Mouse (Mus musculus) brain, embryonic 18.5 days (tissue): ENCODE results near the gene Shank2.

ENCODE experiments used
- DNase-seq: peaks from one replicate; pipeline ENCODE4 v3.0.0-alpha.2; 2012; ENCODE audit warnings: low read depth, low spot score

Gene Shank2

DNA sequence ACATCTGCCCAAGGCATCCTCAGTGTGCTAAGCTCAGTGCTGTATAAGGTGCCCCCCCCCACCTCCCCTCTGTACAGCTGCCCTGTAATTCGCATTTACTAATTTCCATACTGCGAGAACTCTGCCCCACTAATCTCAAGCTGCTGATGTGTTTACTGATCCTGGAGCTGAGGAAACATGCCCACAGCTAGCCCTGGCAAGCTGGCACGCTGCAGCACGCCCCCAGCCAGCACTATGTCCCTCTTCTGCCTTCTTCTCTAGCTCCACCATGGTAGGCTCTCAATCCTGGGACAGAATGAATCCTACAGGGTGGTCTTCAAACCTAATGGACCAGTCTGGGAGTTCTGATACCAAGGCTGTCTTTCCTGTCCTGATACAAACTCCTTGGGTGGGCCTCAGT, 267.1 kb downstream of the Shank2 start:
- DNase-seq, result no peak

DNA sequence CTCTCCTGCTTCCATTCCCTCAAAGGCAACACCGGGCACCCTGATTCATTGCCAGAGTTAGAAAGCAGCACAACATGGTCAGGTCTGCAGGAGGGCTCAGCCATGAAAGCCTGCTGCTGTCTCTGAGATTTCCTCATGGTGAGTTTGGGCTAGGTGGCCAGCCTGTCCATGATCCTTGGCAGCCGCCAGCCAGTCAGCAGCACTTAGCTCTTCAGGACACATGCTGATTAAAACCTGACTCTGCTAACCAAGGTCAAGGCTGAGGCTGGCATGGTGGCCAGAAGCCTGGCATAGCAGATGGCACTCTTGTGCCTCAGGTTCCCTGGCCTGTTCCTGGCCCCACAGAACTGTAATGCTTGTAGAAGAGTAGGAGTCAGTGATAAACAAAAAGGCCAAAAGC, 269.3 kb downstream of the Shank2 start:
- no peak for DNase-seq

DNA sequence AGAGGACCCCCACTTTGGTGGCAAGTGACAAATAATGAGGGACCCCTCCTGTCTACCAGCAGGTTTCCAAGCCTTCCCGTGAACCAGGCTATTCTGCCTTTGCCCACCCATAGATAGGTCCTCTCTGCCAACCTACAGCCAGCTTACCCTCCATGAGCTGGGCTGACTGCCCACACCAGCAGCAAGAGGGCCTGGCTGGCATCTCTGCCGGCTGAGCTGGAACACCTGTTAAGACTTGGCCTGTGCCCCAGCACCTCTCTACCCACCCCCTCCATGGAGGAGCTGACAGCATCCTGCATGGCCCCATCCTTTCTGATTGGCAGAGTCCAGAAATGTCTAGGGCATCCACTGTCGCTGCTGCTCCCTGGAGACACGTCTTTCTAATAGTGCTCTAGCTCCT, 277.0 kb downstream of the Shank2 start:
- no peak for DNase-seq

DNA sequence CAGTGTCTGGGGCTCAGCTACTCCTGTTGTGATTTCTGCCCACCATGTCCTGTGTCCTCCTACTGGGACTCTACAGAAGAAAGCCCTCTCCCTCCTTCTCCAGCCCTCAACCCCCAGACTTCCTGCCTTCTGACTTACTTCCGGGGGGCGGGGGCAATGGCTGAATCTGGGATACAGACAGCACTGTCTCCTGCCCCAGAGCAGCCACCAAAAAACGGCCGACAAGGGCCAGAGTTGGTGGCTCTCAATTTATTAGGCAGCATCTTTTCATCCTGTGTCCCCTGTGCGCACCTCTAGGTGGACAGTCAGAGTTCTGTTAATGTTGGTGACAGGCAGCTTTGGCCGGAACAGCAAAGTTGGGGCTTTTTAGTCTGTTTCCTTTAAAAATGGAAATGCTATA, 282.0 kb downstream of the Shank2 start:
- no peak for DNase-seq

DNA sequence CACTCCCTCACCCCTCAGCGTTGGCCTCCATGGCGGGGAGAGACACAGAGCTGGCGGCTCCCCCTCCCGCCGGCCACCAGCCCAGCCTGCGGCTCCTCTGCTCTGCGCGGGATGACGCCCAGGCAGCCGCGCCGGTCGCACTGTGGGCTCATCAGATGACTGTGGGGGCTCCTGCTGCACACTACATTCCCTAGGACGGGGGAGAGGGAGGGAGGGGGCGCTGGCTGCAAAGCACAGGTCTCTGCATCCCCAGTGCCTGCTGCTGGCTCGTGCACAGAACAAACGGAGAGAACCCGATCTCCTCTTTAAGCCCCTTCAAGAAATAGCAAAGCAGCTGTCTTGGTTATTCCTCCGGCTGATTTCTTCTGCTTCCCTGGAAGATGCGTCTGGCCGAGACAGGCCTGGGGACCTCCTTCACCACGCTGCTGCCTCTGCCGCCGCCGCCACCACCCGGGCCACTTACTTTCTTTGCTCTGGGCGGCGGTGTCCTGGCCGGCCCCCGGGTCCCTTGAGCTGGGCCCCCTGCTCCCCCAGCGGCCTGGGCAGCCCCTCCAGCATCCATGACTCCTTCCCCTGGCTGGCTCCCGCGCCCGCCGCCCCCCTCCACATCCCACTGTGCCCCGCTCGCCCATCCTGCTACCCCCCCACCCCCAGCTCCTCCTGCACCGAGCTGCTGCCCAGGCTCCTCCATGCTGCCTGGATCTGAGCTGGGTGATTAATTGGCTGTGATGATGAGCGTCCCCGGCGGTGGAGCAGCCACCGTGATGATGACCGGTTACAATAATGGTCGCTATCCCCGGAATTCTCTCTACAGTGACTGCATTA, 282.7 kb downstream of the Shank2 start:
- peak; percentile 39 for DNase-seq

DNA sequence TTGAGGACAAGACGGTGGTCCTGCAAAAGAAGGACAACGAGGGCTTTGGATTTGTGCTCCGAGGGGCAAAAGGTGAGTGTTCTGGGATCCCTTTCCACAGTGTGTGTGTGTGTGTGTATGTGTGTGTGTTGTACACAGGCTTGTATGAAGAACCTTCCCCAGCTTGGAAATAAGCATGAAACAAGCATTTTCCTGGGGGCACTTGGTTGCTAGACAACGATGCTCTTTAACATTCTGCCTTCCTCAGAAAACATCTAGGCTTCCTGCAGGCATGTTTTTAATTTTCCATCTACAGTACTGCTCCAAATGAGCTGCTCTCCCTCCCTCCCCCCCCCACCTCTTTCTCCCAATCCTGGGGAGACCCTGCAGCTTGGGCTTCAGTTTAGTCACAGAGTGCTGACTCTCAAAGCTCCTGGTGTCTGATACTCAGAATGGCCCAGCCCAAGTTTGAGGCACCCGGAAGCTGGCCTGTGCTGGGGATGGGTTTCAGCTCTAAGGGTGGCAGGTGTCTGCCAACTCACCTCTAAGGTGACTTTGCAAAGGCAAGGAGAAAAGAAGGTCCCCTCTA, 283.4 kb downstream of the Shank2 start:
- DNase-seq, result no peak

DNA sequence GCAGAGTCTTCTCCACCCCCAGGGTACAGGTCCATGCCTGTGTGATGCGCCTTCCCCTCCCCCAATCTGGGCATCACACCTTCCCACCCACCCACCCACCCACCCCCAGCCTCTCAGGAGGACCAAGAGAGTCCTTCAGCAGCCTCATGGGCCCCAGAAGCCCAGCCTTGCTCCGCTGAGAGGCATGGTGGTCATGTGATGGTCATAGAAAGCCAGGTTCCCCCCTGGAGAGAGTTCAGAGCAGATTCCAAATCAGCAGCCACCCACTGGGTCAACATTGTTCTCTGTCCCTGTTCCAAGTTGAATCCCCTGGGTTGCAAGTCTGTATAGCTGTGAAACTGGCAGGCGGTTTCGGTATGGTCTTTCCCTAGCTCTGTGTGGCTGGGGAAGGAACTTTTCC, 284.2 kb downstream of the Shank2 start:
- DNase-seq, result no peak

DNA sequence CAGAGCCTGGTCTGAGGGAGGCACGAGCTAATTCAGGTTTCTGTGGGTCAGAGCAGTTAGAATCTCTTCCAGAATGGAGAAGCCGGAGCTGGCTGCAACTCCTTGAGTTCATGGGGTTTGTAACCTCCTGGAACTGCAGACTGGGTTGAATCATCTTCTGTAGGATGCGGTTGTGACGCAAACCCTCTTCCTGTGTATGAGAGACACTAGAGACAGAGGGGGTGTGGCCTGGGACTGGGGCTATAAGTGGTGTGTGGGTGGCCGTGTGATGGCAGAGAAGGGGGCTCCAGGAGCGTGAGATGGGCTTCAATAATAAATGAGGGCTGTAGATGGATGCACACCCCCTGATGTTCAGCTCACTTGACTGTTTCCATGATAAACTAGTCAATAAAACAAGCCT, 286.3 kb downstream of the Shank2 start:
- no peak for DNase-seq

DNA sequence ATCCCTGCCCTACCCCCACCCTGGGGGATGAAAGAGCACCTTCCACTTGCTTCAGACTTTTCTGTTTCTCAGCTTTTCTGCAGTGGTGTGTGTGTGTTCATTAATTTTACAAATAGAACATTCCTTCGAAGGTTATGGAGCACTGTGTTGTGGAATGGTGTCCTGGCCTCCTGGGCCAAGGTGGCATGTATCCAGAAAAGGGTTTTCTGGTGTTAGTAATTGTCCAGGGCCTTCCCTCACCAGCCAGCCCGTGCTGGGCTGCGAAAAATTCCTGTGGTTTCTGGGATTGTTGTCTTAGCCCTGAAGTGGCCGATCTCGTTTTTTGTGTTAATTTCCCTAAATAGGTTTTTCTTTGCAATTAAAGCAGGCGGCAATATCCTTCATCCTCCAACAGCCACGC, 289.8 kb downstream of the Shank2 start:
- DNase-seq, result no peak

DNA sequence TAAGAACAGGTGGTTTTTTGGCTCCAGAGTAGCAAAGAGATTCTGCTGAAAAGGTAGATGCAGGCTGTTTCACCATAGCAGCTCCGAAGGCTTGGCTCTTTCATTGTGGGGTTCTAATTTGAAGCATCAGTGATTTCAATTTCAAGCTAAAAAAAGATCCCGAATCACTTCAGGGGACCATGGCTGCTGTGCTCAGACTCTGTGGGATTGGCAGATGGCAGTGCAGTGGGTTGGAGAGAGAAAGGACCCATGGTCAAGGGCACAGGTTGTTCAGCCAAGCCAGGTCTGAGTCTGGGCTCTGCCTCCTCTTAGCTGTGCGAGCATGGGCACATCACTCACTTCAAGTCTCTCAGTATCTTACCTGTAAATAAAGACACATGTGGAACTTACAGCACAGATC, 291.9 kb downstream of the Shank2 start:
- DNase-seq, result no peak

DNA sequence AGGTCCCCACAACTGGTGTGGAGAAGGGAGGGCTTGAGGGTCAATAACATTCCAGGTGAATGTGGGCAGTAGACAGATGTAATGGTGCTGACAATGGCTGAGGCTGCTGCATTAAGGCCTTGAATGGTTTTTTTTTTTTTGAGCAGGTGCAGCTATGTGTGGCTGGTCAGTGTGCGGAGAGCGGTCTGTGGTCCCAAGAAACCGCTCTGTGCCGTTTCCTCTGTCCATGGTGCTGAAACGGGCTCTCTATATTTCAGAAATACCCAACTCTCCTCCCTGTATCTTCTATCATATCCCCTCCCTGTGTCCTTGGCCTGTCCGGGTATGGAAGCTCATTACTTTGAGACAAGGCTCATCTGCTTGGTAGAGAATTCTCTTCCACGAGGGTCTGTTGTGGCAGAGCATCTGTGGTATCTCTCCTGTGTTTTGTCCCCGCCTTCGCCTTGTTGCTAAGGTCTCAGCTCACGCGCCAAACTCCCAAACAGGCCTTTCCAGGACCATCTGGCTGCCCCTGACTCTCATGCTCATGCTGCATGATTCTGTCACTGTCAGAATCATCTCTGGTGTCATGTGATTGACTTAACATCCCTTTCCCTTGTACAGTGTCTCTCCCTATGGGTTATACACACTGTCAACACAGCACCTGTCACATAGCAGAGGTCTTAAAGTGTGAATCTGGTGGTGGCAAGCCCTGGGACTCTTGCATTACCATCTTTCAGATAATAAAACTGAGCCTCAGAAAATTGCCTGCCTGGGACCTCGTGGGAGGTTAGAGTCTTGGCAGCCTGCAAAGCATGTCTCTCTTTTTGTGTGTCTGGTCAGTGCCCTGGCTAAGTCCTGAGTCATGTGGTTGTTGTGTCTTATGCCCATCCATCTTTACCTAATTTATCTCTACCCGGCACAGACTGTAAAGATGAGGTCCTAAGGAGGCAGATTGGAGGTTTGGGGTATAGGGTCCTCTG, 292.8 kb downstream of the Shank2 start:
- DNase-seq, result no peak

DNA sequence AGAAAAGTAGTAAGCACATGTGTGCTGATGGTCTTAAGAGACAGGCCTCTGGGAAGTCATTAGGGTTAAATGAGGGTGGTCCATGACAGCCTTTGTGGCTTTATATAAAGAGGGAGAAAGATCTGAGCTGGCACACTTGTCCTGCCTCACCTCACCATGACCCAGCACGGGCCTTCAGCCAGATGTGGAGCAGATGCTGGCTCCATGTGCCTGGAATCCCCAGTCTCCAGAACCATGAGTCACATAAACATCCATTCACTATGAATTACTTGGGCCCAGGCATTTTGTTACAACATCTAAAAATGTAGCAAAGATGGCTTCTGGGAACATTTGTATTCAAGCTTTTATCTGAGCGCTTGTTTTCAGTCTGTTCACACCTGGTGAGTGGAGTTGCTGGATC, 297.6 kb downstream of the Shank2 start:
- DNase-seq, result no peak

DNA sequence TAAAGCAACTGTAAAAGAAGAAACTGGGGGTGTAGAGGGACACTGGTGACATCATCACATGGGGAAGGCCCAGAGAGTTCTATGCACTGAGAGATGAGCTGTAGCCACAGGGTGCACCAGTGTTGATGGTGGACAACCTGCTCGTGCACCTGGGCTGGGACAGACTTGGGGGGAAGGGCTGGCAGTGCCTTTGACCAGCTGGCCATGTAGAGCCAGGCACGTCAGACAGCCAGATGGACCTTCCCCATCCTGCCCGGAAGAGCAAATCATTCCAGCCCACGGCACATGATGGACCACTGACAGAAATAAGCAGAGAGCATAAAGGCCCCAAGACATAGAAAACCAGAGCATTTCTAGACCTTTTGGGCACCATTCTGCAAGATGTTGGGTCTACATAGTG, 299.9 kb downstream of the Shank2 start:
- DNase-seq, result no peak

DNA sequence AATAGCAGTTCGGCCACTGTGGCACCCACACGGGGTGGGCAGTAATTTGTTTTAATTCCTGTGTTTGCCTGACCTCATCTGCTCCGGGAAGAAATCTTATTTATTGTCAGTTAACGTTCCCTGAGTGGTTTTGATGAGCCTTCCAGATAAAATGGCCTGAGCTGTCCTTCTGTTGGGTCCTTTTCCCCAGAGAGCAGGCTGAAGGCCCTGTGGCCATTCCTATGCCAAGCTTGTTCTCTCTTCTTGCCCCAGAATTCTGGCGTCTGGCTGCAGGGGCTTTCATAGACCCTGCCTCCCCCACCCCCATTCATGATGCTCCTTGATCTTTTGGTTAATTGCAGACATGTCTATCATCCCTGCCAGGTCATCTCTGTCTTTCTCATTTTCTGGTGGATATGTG, 300.8 kb downstream of the Shank2 start:
- no peak for DNase-seq

DNA sequence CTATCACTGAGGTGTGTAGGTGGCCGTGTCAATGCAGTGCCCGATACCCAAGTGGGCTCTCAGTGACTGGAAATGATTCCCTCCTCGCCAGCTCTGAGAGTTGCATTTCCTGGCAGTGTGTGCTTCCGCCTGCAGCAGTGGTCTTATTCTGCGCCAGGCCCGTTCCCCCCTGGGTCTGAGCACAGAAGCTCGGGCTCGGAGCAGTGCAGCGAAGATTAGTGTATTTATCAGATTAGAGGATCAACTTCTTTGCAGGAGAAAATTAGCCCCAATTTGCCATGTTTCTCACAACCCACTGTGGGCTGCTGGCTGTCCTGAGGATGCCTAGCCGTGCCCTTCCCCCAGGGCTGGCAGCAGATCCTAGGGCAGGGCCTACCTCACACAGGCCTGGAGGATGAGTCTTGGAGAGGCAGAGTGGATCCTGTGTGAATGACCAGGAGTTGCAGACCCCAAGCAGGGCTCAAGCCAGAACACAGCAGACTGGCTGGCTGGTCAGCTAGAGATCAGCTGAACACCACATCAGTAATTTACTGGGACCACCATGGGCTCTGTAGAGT, 306.2 kb downstream of the Shank2 start:
- DNase-seq, result no peak

DNA sequence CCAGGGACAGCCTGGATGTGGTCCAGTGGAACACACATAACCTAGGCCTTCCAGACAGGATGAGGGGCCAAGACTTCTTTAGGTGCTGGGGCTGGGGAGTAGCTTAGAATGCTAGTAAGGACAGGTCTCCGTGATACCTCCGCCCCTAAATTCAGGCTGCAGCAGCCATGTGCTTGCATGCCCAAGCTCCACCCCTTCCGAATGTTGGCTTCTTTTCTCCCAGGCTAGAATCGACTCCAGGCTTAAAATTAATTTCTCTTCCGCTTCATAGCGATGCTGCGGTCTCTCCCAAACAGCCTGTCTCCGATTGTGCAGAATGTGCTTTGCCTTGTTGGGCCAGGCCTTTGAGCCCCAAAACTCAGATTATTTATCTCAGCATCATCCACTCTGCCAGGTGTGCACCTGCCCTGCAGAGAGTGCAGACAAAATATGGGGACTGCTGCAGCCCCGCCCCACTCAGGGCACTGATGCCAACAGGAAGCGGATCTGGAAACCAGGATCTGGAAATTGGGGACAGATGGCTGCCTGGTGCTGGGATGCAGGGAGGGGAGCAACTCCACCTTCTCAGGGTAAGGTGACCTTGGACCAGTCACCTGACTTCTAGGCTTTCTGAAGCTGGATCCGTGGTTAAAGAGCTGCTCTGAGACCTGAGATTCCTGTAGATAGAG, 312.8 kb downstream of the Shank2 start:
- DNase-seq, result no peak

DNA sequence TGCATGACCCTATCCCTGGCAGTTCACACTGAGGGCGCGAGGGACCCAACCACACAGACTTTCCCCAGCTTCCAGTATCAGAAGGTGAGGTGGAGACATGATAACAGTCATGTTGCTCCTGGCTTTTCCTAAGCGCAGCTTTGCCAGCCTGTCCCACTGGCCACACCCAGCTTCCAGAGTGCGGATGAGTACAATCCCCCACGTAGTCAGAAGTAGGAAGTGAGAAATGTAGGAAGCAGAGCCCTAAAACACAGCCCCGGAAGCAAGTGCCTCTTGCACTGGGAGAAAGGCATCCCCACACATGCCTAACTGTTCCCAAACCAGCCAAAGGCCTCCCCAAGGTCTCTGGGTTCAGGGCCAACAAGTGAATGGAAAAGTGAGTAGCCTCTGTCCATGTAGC, 314.5 kb downstream of the Shank2 start:
- no peak for DNase-seq

DNA sequence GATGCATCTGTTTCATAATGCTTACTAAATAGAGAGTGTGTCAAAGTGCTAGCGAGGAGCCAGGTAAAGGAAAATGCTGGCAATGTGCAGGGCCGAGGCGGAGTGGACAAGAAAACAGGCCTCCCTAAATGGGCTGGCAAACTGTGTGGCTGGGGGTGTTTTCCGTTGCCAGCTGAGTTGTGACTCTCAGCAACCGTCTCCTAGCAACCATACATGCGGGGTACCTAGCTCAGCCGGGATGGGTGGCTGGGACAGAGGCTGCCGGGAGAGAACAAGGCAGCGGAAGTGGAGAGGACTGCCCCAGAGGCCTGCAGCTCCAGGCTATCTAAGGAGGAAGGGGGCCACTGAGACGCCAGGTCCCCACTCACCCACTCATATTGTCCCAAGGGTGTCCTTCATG, 315.1 kb downstream of the Shank2 start:
- peak; percentile 26 for DNase-seq

DNA sequence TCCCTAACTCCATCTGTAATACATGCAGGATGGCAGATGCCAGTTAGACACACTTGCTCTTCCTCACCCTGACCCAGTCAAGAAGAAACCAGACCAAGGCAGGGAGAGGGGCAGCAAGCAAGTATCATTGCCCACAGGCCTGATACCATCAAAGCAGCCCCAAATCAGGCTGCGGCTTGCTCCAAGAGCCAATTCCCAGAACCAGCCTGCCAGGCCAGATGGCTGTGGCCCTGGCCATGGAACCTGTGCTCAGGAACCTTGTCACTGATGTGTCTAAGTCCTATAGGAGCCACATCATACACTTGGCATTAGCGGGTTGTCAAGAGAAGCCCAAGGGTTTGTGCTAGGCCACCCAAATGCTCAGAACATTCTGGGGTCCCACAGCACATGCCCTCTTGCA, 322.3 kb downstream of the Shank2 start:
- DNase-seq, result no peak

DNA sequence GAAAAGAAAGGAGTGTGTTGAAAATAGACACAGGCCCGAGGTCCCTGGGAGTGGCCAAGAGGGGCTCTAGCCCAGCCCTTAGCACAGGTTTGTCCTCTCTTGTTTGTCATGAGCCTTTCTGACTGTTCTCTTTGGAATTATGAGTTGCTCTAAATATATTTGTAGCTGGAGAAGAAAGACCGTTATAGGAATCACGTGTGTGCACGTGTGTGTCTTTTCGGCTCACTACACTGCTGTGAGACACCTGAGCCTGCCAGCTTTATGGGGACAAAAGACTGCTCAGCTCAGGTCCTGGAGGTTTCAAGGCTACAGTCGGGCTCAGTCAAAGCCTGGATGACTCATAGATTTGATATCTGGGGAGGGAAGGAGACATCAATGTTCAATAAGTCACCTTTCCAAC, 323.1 kb downstream of the Shank2 start:
- no peak for DNase-seq

DNA sequence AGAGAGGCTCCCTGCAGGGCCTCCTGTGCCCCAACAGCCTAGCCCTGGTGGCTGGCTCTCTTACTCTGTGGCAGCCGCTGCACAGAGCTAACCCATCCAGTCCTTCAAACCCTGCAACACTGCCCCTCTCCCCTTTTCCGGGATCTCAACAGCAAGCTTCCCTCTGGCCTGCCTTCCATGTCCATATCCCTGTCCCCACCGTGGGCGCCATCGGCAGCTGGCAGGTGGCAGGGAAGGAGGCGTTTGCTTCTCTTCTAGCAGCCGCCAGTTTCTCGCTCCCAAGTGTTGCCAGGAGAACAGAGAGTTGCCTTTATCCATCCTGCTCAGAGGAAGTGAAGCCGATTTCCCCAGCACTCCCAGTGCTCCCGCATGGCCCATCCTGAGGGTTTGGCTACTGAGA, 323.9 kb downstream of the Shank2 start:
- no peak for DNase-seq
